Mouse (Mus musculus) CH12.LX (cell line): ENCODE data around the gene Jtb. TPM values are rescaled to one million over a fixed set of nuclear protein-coding genes. Genes with fewer than 3 reads are reported as not detected.

ENCODE experiments used
- DNase-seq: peaks from one replicate; pipeline ENCODE4 v3.0.0-alpha.2; 2013; ENCODE audit errors: extremely low read depth
- H3K27ac ChIP-seq: 2 replicates; pipeline ENCODE4 v1.5.1; 2012; ENCODE audit warnings: low read depth, mild to moderate bottlenecking, control low read depth, moderate library complexity; ENCODE audit not compliant: insufficient read depth
- H3K27me3 ChIP-seq: replicated peaks from 2 replicates; pipeline ENCODE3; 2012; ENCODE audit warnings: inconsistent platforms
- H3K36me3 ChIP-seq, 2 experiments: replicated peaks in 1 of 2; 2 replicates each; pipeline versions ENCODE3 to v1.6.1; 2012; ENCODE audit warnings: inconsistent platforms in 1 of 2, low read length in 1 of 2, mild to moderate bottlenecking in 1 of 2, mixed read lengths in 1 of 2, moderate library complexity in 1 of 2; ENCODE audit not compliant: control insufficient read depth in 1 of 2, insufficient read depth in 1 of 2
- H3K4me1 ChIP-seq, 2 experiments: 2 replicates each; pipeline ENCODE4 v1.6.1; 2012; ENCODE audit warnings: inconsistent platforms in 1 of 2, moderate library complexity in 1 of 2; ENCODE audit not compliant: insufficient read depth in 2 of 2, control insufficient read depth in 1 of 2
- H3K4me2 ChIP-seq: 2 replicates; pipeline ENCODE4 v1.6.1; 2012; ENCODE audit warnings: low read depth, mild to moderate bottlenecking, control low read depth; ENCODE audit not compliant: poor library complexity, insufficient read depth, severe bottlenecking
- H3K4me3 ChIP-seq, 3 experiments: fragments of 150-350 bp in 1 of 3; sonication (generic) in 1 of 3; replicated peaks in 1 of 3; 2 replicates each; pipeline versions ENCODE3 to v1.5.1; 2011 to 2012; ENCODE audit warnings: low read depth in 2 of 3, low read length in 2 of 3, mild to moderate bottlenecking in 2 of 3, moderate library complexity in 2 of 3, control low read depth in 1 of 3, improper control_type of control experiment in 1 of 3, inconsistent platforms in 1 of 3, mixed read lengths in 1 of 3; ENCODE audit not compliant: poor library complexity in 1 of 3
- H3K79me2 ChIP-seq: replicated peaks from 2 replicates; pipeline ENCODE4 v1.6.1; 2012; ENCODE audit warnings: mild to moderate bottlenecking, moderate library complexity; ENCODE audit not compliant: control insufficient read depth, poor library complexity, insufficient read depth, severe bottlenecking; ENCODE audit errors: extremely low read depth
- H3K9ac ChIP-seq: 2 replicates; pipeline ENCODE4 v1.6.1; 2012; ENCODE audit warnings: low read depth, mild to moderate bottlenecking, control low read depth, moderate library complexity; ENCODE audit not compliant: insufficient read depth
- H3K9me3 ChIP-seq: replicated peaks from 2 replicates; pipeline ENCODE3; 2012; ENCODE audit warnings: low read length, inconsistent platforms, mixed read lengths
- BHLHE40 ChIP-seq: IDR thresholded peaks from 2 replicates; pipeline ENCODE4 v1.6.1; 2011; ENCODE audit warnings: mild to moderate bottlenecking, low read depth, low read length, improper control_type of control experiment
- CHD1 ChIP-seq: IDR thresholded peaks from 2 replicates; pipeline ENCODE4 v1.6.1; 2012; ENCODE audit warnings: low read depth, low read length, improper control_type of control experiment, inconsistent platforms
- CHD2 ChIP-seq: IDR thresholded peaks from 2 replicates; pipeline ENCODE4 v1.6.1; 2011; ENCODE audit warnings: low read length, improper control_type of control experiment
- CTCF ChIP-seq, 2 experiments: IDR thresholded peaks in 1 of 2; conservative IDR thresholded peaks in 1 of 2; 2 replicates each; pipeline ENCODE4 v1.5.1; 2011 to 2012; ENCODE audit warnings: low read depth in 2 of 2, low read length in 2 of 2, improper control_type of control experiment in 1 of 2, inconsistent platforms in 1 of 2, mild to moderate bottlenecking in 1 of 2, moderate library complexity in 1 of 2
- E2F4 ChIP-seq: IDR thresholded peaks from 2 replicates; pipeline ENCODE4 v1.6.1; 2011; ENCODE audit warnings: low read depth, low read length, improper control_type of control experiment; ENCODE audit not compliant: insufficient replicate concordance
- ELF1 ChIP-seq: IDR thresholded peaks from 2 replicates; pipeline ENCODE4 v1.6.1; 2014; ENCODE audit warnings: low read depth, mild to moderate bottlenecking, inconsistent platforms, low read length, improper control_type of control experiment
- EP300 ChIP-seq: IDR thresholded peaks from 2 replicates; pipeline ENCODE4 v1.6.1; 2011; ENCODE audit warnings: low read length, improper control_type of control experiment
- ETS1 ChIP-seq: conservative IDR thresholded peaks from 2 replicates; pipeline ENCODE4 v1.6.1; 2012; ENCODE audit warnings: low read depth, mild to moderate bottlenecking, inconsistent platforms, low read length, improper control_type of control experiment, moderate library complexity
- GABPA ChIP-seq: IDR thresholded peaks from 2 replicates; pipeline ENCODE4 v1.6.1; 2012; ENCODE audit warnings: low read depth, low read length, improper control_type of control experiment, inconsistent platforms; ENCODE audit not compliant: insufficient replicate concordance
- HCFC1 ChIP-seq: IDR thresholded peaks from 2 replicates; pipeline ENCODE4 v1.6.1; 2012; ENCODE audit warnings: low read depth, mild to moderate bottlenecking, inconsistent platforms, low read length, improper control_type of control experiment
- IRF4 ChIP-seq: IDR thresholded peaks from 2 replicates; pipeline ENCODE4 v1.6.1; 2014; ENCODE audit warnings: low read depth, mild to moderate bottlenecking, inconsistent platforms, low read length, improper control_type of control experiment
- JUN ChIP-seq: IDR thresholded peaks from 2 replicates; pipeline ENCODE4 v1.6.1; 2011; ENCODE audit warnings: low read depth, mild to moderate bottlenecking, low read length, improper control_type of control experiment, moderate library complexity; ENCODE audit not compliant: insufficient read depth
- JUND ChIP-seq: conservative IDR thresholded peaks from 2 replicates; pipeline ENCODE4 v1.6.1; 2011; ENCODE audit warnings: low read depth, low read length, improper control_type of control experiment
- KAT2A ChIP-seq: IDR thresholded peaks from 2 replicates; pipeline ENCODE4 v1.6.1; 2012; ENCODE audit warnings: low read length, improper control_type of control experiment, inconsistent platforms; ENCODE audit not compliant: insufficient replicate concordance
- MAFK ChIP-seq: IDR thresholded peaks from 2 replicates; pipeline ENCODE4 v1.6.1; 2011; ENCODE audit warnings: low read length, improper control_type of control experiment; ENCODE audit not compliant: insufficient replicate concordance
- MAX ChIP-seq: IDR thresholded peaks from 2 replicates; pipeline ENCODE4 v1.6.1; 2011; ENCODE audit warnings: low read length, improper control_type of control experiment
- MAZ ChIP-seq: IDR thresholded peaks from 2 replicates; pipeline ENCODE4 v1.6.1; 2012; ENCODE audit warnings: low read depth, mild to moderate bottlenecking, inconsistent platforms, low read length, improper control_type of control experiment, moderate library complexity
- MEF2A ChIP-seq: IDR thresholded peaks from 2 replicates; pipeline ENCODE4 v1.6.1; 2014; ENCODE audit warnings: low read depth, mild to moderate bottlenecking, inconsistent platforms, low read length, improper control_type of control experiment, borderline replicate concordance
- MXI1 ChIP-seq: IDR thresholded peaks from 2 replicates; pipeline ENCODE4 v1.6.1; 2011; ENCODE audit warnings: mild to moderate bottlenecking, low read depth, low read length, improper control_type of control experiment
- MYC ChIP-seq: IDR thresholded peaks from 2 replicates; pipeline ENCODE4 v1.6.1; 2011; ENCODE audit warnings: low read depth, mild to moderate bottlenecking, improper control_type of control experiment, low read length
- NELFE ChIP-seq: IDR thresholded peaks from 2 replicates; pipeline ENCODE4 v1.6.1; 2011; ENCODE audit warnings: low read depth, low read length, improper control_type of control experiment
- NRF1 ChIP-seq: IDR thresholded peaks from 2 replicates; pipeline ENCODE4 v1.6.1; 2014; ENCODE audit warnings: low read depth, mild to moderate bottlenecking, inconsistent platforms, low read length, improper control_type of control experiment, moderate library complexity
- PAX5 ChIP-seq: IDR thresholded peaks from 2 replicates; pipeline ENCODE4 v1.6.1; 2012; ENCODE audit warnings: low read length, inconsistent platforms, mixed read lengths
- POLR2A ChIP-seq: IDR thresholded peaks from 2 replicates; pipeline ENCODE4 v1.6.1; 2011; ENCODE audit warnings: low read depth, mild to moderate bottlenecking, improper control_type of control experiment, low read length
- POLR2AphosphoS2 ChIP-seq: IDR thresholded peaks from 2 replicates; pipeline ENCODE4 v1.6.1; 2011; ENCODE audit warnings: low read depth, low read length, improper control_type of control experiment
- RAD21 ChIP-seq: IDR thresholded peaks from 2 replicates; pipeline ENCODE4 v1.6.1; 2011; ENCODE audit warnings: low read depth, mild to moderate bottlenecking, low read length, improper control_type of control experiment, moderate library complexity
- RCOR1 ChIP-seq: conservative IDR thresholded peaks from 2 replicates; pipeline ENCODE4 v1.6.1; 2012; ENCODE audit warnings: low read depth, mild to moderate bottlenecking, inconsistent platforms, low read length, improper control_type of control experiment
- SIN3A ChIP-seq: IDR thresholded peaks from 2 replicates; pipeline ENCODE4 v1.6.1; 2012; ENCODE audit warnings: low read length, improper control_type of control experiment, inconsistent platforms
- SMC3 ChIP-seq: IDR thresholded peaks from 2 replicates; pipeline ENCODE4 v1.6.1; 2011; ENCODE audit warnings: low read depth, low read length, improper control_type of control experiment
- TBP ChIP-seq: conservative IDR thresholded peaks from 2 replicates; pipeline ENCODE4 v1.6.1; 2011; ENCODE audit warnings: low read depth, low read length, improper control_type of control experiment
- TCF12 ChIP-seq: IDR thresholded peaks from 2 replicates; pipeline ENCODE4 v1.6.1; 2014; ENCODE audit warnings: low read depth, mild to moderate bottlenecking, inconsistent platforms, low read length, improper control_type of control experiment
- UBTF ChIP-seq: IDR thresholded peaks from 2 replicates; pipeline ENCODE4 v1.6.1; 2012; ENCODE audit warnings: low read depth, mild to moderate bottlenecking, inconsistent platforms, low read length, improper control_type of control experiment, moderate library complexity
- USF1 ChIP-seq: IDR thresholded peaks from 2 replicates; pipeline ENCODE4 v1.6.1; 2014; ENCODE audit warnings: low read depth, mild to moderate bottlenecking, inconsistent platforms, low read length, improper control_type of control experiment
- USF2 ChIP-seq: conservative IDR thresholded peaks from 2 replicates; pipeline ENCODE4 v1.6.1; 2011; ENCODE audit warnings: low read depth, low read length, improper control_type of control experiment
- ZC3H11A ChIP-seq: IDR thresholded peaks from 2 replicates; pipeline ENCODE4 v1.6.1; 2012; ENCODE audit warnings: low read depth, mild to moderate bottlenecking, inconsistent platforms, low read length, improper control_type of control experiment
- ZKSCAN1 ChIP-seq: IDR thresholded peaks from 2 replicates; pipeline ENCODE4 v1.6.1; 2012; ENCODE audit warnings: low read depth, inconsistent platforms, low read length, improper control_type of control experiment, borderline replicate concordance
- ZMIZ1 ChIP-seq: IDR thresholded peaks from 2 replicates; pipeline ENCODE4 v1.6.1; 2012; ENCODE audit warnings: low read depth, mild to moderate bottlenecking, inconsistent platforms, low read length, improper control_type of control experiment
- ZNF384 ChIP-seq: IDR thresholded peaks from 2 replicates; pipeline ENCODE4 v1.6.1; 2012; ENCODE audit warnings: low read depth, low read length, improper control_type of control experiment, inconsistent platforms
- dilution Hi-C: fragments of 300-500 bp; cut with MboI; formaldehyde crosslinking; loops from 2 replicates; pipeline ENCODE4 v1.14.3; 2020; ENCODE audit warnings: low sequenced_read_pairs; ENCODE audit not compliant: extremely low pct_unique_long_range_greater_than_20kb, extremely low pct_ligation_motif_present
- in situ Hi-C: fragments of 300-500 bp; cut with MboI; formaldehyde crosslinking; loops from 3 replicates; pipeline ENCODE4 v1.14.3; 2019; ENCODE audit warnings: low sequenced_read_pairs, low pct_ligation_motif_present, low pct_unique_long_range_greater_than_20kb, mixed read lengths
- polyA plus RNA-seq: library from polyadenylated mRNA; unstranded; fragments of >175 nt; gene quantifications from 2 replicates; pipeline ENCODE4 v1.2.1, GENCODE M21; 2012; ENCODE audit warnings: low read depth; ENCODE audit not compliant: insufficient read length
- total RNA-seq, 2 experiments: library from RNA; depleted of rRNA; stranded (reverse); fragments of 300-350 nt in 1 of 2; fragments of >200 nt in 1 of 2; gene quantifications; 2 replicates each; pipeline ENCODE4 v1.2.3; 2012 to 2014

Gene Jtb
- total and polyA plus RNA-seq, 3 experiments = 50.8 to 73.6 (median 54.2) TPM

DNA sequence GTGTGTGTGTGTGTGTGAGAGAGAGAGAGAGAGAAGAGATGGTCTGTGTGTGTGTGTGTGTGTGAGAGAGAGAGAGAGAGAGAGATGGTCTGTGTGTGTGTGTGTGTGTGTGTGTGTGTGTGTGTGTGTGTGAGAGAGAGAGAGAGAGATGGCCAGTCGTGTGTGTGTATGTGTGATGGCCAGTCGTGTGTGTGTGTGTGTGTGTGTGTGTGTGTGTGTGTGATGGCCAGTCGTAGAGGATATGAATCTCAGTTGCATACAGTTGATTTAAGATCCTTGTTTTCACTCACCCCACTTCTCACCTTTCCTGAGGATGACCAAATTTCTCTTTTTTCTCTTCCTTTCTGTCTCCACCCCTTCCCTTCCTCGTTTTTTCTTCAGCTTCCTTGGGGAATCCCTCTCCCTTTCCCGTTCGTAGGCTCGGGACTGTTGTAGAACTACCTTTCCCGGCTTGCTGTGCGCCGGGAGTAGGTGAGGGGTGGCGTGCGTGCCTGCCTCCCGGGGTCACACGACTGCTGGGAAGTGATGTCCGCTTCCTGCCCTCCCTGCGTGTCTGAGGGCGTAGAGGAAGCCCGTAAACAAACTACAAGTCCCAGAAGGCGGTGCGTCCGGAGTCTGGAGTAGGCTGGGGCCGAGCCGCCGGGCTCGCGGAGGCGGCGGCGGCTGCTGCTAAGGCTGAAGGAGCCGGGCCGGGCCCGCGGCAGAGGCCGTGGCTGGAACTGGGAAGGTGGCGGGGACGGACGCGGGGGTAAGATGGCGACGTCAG, 22.4 kb downstream of the Jtb start, which contains the start of gene Crtc2:
TSS of gene Crtc2 (plus strand) at position 511 of the 766 bp plus-strand sequence.
- H3K27ac ChIP-seq = peak within 1 kb of the TSS; percentile 91
- peaks cover 8 to 43% of the 10 kb centered on the region in 2 experiments for H3K4me1 ChIP-seq
- dilution Hi-C loops = no loop called here
- peaks cover 33 to 41% of the 10 kb centered on the region in 2 experiments for H3K36me3 ChIP-seq
- TF ChIP-seq GABPA (peak; percentile 80; the same call in 1 of the 2 replicates), TCF12 (no peak), MAZ (peak; percentile 90), UBTF (0 out of 2 replicates have a peak, but pooled peaks have one; percentile 50), MXI1 (no peak; the same call in 1 of the 2 replicates), ZC3H11A (no peak), NELFE (no peak), MAX (peak; percentile 44; the same call in 1 of the 2 replicates), IRF4 (peak; percentile 42; the same call in 1 of the 2 replicates), ZNF384 (no peak), TBP (peak; percentile 68; the same call in 1 of the 2 replicates), USF2 (no peak), CHD1 (no peak), ZKSCAN1 (no peak), KAT2A (peak; percentile 99), NRF1 (peak; percentile 56; the same call in 1 of the 2 replicates), SMC3 (no peak), HCFC1 (peak; percentile 98), CHD2 (peak; percentile 75), ZMIZ1 (no peak), MEF2A (no peak), MYC (peak; percentile 42; the same call in 1 of the 2 replicates), CTCF (conservative IDR thresholded peaks at IDR 0.05 in 1 of 2, IDR thresholded peaks at IDR 0.05 in 1 of 2; ENCODE audit: low read depth in 2 of 2, low read length in 2 of 2) (no peak; a peak in 1 of 4 replicates), ELF1 (peak; percentile 96), E2F4 (no peak), RAD21 (no peak), ETS1 (peak; percentile 12; the same call in 1 of the 2 replicates), EP300 (no peak), BHLHE40 (peak; percentile 93), POLR2A (peak; percentile 51; the same call in 1 of the 2 replicates), JUND (no peak; the same call in 1 of the 2 replicates), RCOR1 (no peak), POLR2AphosphoS2 (no peak), SIN3A (peak; percentile 83), JUN (no peak), MAFK (no peak), USF1 (peak; percentile 24; the same call in 1 of the 2 replicates), PAX5 (no peak)
- TF ChIP-seq, all 38 proteins: peak for 17
- H3K9ac ChIP-seq = peak within 1 kb of the TSS; percentile 85
- in situ Hi-C loops = no loop called here
- peak within 1 kb of the TSS; percentile 91 to 95 (median 93) for H3K4me3 ChIP-seq
- H3K79me2 ChIP-seq = peaks cover 56% of the 10 kb centered on the region
- peak; percentile 94 for DNase-seq
- peak within 1 kb of the TSS; percentile 46 for H3K4me2 ChIP-seq
- H3K27me3 ChIP-seq = no peaks in the 10 kb centered on the region
- no peaks in the 10 kb centered on the region for H3K9me3 ChIP-seq
